Mouse (Mus musculus): ENCODE measurements around the gene Mpzl3. TPM values are rescaled to one million over a fixed set of nuclear protein-coding genes. Genes with fewer than 3 reads are reported as not detected.

The Mpzl3 gene
- polyA plus RNA-seq, 2 experiments: 0.33 to 1.0 TPM

- Histone ChIP-seq H3K27me3 (ENCODE audit: control insufficient read depth, insufficient read depth, low read length) (no peaks in the 10 kb centered on the region), H3K4me1 (replicated peaks; ENCODE audit: control insufficient read depth in 2 of 2, insufficient read depth in 2 of 2, low read length in 1 of 2) (no peaks in the 10 kb centered on the region), H3K4me2 (ENCODE audit: low read depth) (no peak overlapping the region), H3K4me3 (ENCODE audit: insufficient read depth in 1 of 2, low read depth in 2 of 2, low read length in 2 of 2) (no peak overlapping the region), H3K9ac (replicated peaks) (no peak overlapping the region), H3K36me3 (replicated peaks; ENCODE audit: control insufficient read depth, insufficient read depth, low read depth) (no peaks in the 10 kb centered on the region), H3K9me3 (ENCODE audit: control insufficient read depth, low read length) (no peaks in the 10 kb centered on the region), H3K27ac (no peak overlapping the region)
- DNase-seq (ENCODE audit: low read depth in 3 of 3, low spot score in 3 of 3) (no peak), ATAC-seq (ENCODE audit: insufficient read depth) (no peak)
- 59% methylated on average over 4 of the region's 4 CpGs for WGBS (ENCODE audit: insufficient replicate concordance)
- TF ChIP-seq EP300 (IDR thresholded peaks at IDR 0.05; ENCODE audit: low read depth): no peak
- no peak for TF ChIP-seq CTCF (IDR thresholded peaks at IDR 0.05; ENCODE audit: low read depth)
These were observed 11.7 kb downstream of the Mpzl3 start for GRCm38 (mm10) chr9:45066735-45067134.

GRCm38 (mm10) chr9:45071800-45072199 lies 16.8 kb downstream of the Mpzl3 start:
- TF ChIP-seq CTCF (IDR thresholded peaks at IDR 0.05; ENCODE audit: low read depth): no peak
- no peak for TF ChIP-seq EP300 (IDR thresholded peaks at IDR 0.05; ENCODE audit: low read depth)
- 37% methylated on average over 3 of the region's 3 CpGs for WGBS (ENCODE audit: insufficient replicate concordance)
- DNase-seq (ENCODE audit: low read depth in 3 of 3, low spot score in 3 of 3) (no peak), ATAC-seq (ENCODE audit: insufficient read depth) (no peak)
- Histone ChIP-seq H3K27ac (no peak overlapping the region), H3K9ac (replicated peaks) (no peak overlapping the region), H3K4me1 (replicated peaks; ENCODE audit: control insufficient read depth in 2 of 2, insufficient read depth in 2 of 2, low read length in 1 of 2) (no peaks in the 10 kb centered on the region), H3K36me3 (replicated peaks; ENCODE audit: control insufficient read depth, insufficient read depth, low read depth) (no peaks in the 10 kb centered on the region), H3K4me2 (ENCODE audit: low read depth) (no peak overlapping the region), H3K27me3 (ENCODE audit: control insufficient read depth, insufficient read depth, low read length) (no peaks in the 10 kb centered on the region), H3K9me3 (ENCODE audit: control insufficient read depth, low read length) (no peaks in the 10 kb centered on the region), H3K4me3 (ENCODE audit: insufficient read depth in 1 of 2, low read depth in 2 of 2, low read length in 2 of 2) (no peak overlapping the region)

- no peaks in the 10 kb centered on the region for H3K27me3 ChIP-seq (ENCODE audit: control insufficient read depth, insufficient read depth, low read length)
- 30% methylated on average over 3 of the region's 3 CpGs for WGBS (ENCODE audit: insufficient replicate concordance)
- H3K9ac ChIP-seq (replicated peaks): no peak overlapping the region
- DNase-seq (ENCODE audit: low read depth in 3 of 3, low spot score in 3 of 3): no peak
- no peaks in the 10 kb centered on the region for H3K36me3 ChIP-seq (replicated peaks; ENCODE audit: control insufficient read depth, insufficient read depth, low read depth)
- no peak overlapping the region for H3K4me2 ChIP-seq (ENCODE audit: low read depth)
- no peaks in the 10 kb centered on the region for H3K9me3 ChIP-seq (ENCODE audit: control insufficient read depth, low read length)
- H3K27ac ChIP-seq: no peak overlapping the region
- TF ChIP-seq CTCF (IDR thresholded peaks at IDR 0.05; ENCODE audit: low read depth) (no peak), EP300 (IDR thresholded peaks at IDR 0.05; ENCODE audit: low read depth) (no peak)
- no peak overlapping the region for H3K4me3 ChIP-seq (ENCODE audit: insufficient read depth in 1 of 2, low read depth in 2 of 2, low read length in 2 of 2)
- no peaks in the 10 kb centered on the region for H3K4me1 ChIP-seq (replicated peaks; ENCODE audit: control insufficient read depth in 2 of 2, insufficient read depth in 2 of 2, low read length in 1 of 2)
- no peak for ATAC-seq (ENCODE audit: insufficient read depth)
These were observed 22.9 kb downstream of the Mpzl3 start for GRCm38 (mm10) chr9:45077859-45078258.

DNA sequence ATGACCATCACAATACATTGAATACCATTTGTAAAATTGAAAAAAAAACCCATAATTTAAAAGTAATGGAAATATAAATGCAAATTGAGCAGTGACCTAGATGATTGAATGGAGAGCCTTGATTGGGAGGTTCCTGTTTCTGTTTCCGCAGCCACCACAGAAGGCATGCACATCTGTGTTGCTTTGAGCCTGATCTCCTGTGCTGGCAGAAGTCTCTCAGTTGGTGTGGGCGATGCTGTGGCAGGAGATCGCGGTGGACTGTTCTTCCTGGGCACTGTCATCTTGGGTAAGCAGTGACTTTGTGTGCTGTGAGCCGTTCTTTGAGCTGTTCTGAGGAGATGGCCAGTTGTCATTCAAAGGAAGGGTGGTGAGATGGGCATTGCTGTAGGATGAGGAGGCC lies 24.0 kb downstream of the Mpzl3 start, which contains the start of gene Jaml:
Jaml (plus strand) TSS at position 173 of the 400 bp plus-strand sequence.
- H3K9me3 ChIP-seq (ENCODE audit: control insufficient read depth, low read length): no peaks in the 10 kb centered on the region
- no peak within 1 kb of the TSS for H3K4me2 ChIP-seq (ENCODE audit: low read depth)
- 54% methylated on average over 5 of the region's 5 CpGs for WGBS (ENCODE audit: insufficient replicate concordance)
- ATAC-seq (ENCODE audit: insufficient read depth) (no peak), DNase-seq (ENCODE audit: low read depth in 3 of 3, low spot score in 3 of 3) (no peak)
- no peak within 1 kb of the TSS for H3K9ac ChIP-seq (replicated peaks)
- no peak for TF ChIP-seq CTCF (IDR thresholded peaks at IDR 0.05; ENCODE audit: low read depth)
- TF ChIP-seq EP300 (IDR thresholded peaks at IDR 0.05; ENCODE audit: low read depth): no peak
- H3K4me1 ChIP-seq (replicated peaks; ENCODE audit: control insufficient read depth in 2 of 2, insufficient read depth in 2 of 2, low read length in 1 of 2): no peaks in the 10 kb centered on the region
- H3K36me3 ChIP-seq (replicated peaks; ENCODE audit: control insufficient read depth, insufficient read depth, low read depth): no peaks in the 10 kb centered on the region
- no peaks in the 10 kb centered on the region for H3K27me3 ChIP-seq (ENCODE audit: control insufficient read depth, insufficient read depth, low read length)
- H3K27ac ChIP-seq: no peak within 1 kb of the TSS
- no peak within 1 kb of the TSS for H3K4me3 ChIP-seq (ENCODE audit: insufficient read depth in 1 of 2, low read depth in 2 of 2, low read length in 2 of 2)

DNA sequence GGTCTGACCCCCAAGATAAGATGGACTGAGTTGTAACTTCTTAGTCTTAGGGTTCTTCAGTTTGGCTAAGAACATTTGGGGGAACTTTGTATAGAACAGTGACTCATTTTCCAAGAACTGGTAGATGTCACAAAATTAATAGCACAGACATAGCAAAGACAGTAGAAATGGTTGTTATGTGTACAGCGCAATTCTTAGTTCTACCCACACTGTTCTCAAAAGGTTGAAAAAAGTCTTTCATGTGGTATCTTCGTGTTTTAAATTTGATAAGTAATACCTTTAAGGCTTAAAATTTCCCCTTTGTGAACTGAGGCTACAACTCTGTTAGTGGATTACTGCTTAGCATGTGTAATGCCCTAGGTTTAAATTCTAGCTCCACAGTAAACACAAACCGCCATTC lies 28.1 kb downstream of the Mpzl3 start:
- Histone ChIP-seq H3K4me3 (ENCODE audit: insufficient read depth in 1 of 2, low read depth in 2 of 2, low read length in 2 of 2) (no peak overlapping the region), H3K27ac (no peak overlapping the region), H3K9ac (replicated peaks) (no peak overlapping the region), H3K4me2 (ENCODE audit: low read depth) (no peak overlapping the region), H3K36me3 (replicated peaks; ENCODE audit: control insufficient read depth, insufficient read depth, low read depth) (no peaks in the 10 kb centered on the region), H3K9me3 (ENCODE audit: control insufficient read depth, low read length) (no peaks in the 10 kb centered on the region), H3K4me1 (replicated peaks; ENCODE audit: control insufficient read depth in 2 of 2, insufficient read depth in 2 of 2, low read length in 1 of 2) (no peaks in the 10 kb centered on the region), H3K27me3 (ENCODE audit: control insufficient read depth, insufficient read depth, low read length) (no peaks in the 10 kb centered on the region)
- no peak for TF ChIP-seq EP300 (IDR thresholded peaks at IDR 0.05; ENCODE audit: low read depth)
- no peak for TF ChIP-seq CTCF (IDR thresholded peaks at IDR 0.05; ENCODE audit: low read depth)
- no peak for DNase-seq (ENCODE audit: low read depth in 3 of 3, low spot score in 3 of 3)
- no peak for ATAC-seq (ENCODE audit: insufficient read depth)
- WGBS (ENCODE audit: insufficient replicate concordance): 62% methylated on average over 3 of the region's 3 CpGs

All from liver, embryonic 14.5 days (tissue).